Mouse (Mus musculus): ENCODE results near the gene Tent4a.

Gene Tent4a

DNA sequence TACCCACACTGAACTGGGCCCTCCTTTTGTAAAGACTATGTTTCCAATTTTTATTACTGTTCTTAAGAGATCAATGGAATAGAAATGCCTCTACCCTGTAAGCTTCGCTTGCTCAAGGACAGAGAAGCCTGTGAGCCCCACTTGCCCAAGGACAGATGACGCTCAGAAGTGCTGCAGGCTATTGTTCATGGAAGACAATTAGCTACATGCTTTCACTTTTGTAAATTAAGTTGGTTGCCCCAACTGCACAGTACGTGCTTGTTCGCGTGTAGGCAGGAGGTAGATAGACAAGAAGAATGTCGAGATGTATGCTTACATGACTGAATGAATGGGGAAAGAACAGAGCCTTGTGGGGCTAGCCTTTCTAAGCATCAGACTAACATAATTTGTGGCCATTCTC is 55.7 kb downstream of the Tent4a start:
- DNase-seq (ENCODE audit: low spot score), result no peak

DNA sequence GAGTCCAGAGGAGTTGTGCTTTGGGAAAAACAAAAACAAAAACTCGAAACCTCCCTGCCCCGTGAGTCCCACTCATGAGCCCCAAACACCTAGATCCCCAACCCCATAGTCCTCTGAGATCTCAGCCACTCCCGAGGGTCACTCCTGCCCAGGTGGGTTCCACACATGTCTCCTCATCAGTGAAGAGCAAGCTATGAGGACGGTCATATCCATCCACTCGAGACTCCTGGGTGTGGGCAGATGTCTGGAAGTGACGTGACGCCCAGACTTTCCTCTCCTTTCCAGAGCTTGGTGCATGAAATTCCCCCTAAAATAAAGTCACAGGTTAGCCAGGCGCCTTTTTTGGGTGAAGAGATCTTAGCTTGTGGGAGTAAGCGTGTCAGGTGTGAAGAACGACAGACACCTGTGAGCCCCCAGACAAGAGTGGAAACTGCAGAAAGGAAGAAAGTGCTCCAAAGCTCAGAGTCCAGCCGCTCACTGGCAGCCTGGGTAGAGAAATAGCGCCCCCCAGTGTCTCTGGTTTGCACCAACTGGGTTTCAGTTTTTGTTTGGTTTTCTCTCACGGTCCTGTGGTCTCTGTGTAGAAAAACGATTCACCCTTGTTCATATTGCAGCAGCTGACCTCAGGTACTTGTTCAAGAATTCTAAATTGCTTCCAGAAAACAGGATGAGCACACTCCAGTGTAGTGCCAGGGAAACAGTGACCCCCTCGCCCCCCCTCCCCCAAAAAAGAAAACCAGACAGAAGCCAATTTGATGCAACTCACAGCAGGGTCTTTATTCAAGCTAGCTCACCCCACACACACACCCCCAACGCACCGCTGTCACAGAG is 73.6 kb downstream of the Tent4a start:
- peak; percentile 75 for DNase-seq (ENCODE audit: low spot score)

DNA sequence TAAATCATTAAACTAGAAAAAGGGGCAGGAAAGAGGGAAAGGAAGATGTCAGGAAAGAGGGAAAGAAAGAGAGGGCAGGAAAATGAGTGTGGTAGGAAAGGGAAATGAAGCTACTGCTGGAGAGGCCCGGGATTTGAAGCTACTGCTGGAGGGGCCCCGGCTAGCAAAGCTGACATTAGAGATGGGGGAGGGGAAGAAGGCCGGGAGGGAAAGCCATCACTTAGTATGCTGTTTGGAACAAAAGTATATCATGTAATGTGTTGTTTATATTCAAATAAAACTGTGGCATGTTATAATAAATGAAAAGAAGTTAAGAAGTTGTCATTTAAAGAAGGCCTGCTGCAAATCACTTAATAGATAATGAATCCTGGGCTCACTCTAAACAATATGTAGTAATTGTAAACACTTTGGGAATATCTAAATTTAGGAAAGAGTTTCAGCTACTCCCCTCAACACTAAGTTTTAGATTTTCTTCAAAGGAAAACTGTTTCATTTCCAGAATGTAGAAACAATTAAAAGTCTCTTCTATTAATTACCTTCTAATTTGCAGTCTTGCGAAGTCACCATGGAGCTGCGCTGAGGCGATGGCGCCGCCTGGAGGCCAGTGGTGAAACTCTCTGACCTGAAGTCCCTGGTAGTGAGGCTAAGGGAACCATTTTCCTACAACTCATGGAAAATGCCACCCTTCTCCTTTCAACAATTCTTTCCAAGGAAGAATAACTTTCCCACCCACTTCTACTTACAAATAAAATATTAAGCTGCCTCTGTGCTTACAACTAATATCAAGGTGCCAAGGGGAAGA is 74.6 kb downstream of the Tent4a start:
- peak; percentile 67 for DNase-seq (ENCODE audit: low spot score)

DNA sequence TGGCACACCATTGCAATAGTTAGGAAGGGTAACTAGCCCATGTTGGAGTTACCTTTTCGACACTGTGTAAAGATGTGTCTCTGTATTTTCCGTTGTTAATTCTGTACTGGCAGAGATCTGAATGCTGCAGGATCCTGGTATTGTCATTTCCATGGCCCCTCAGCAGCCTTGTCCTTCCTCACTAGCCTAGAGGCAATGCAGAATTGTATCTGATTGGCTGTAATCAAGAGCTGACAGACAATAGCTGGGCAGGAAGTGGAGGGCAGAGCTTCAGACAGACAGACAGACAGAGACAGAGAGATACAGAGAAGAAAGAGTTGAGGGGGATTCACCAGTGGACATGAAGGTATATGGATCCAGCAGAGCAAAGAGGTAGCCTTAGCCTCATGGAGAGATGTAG is 75.5 kb downstream of the Tent4a start:
- no peak for DNase-seq (ENCODE audit: low spot score)

DNA sequence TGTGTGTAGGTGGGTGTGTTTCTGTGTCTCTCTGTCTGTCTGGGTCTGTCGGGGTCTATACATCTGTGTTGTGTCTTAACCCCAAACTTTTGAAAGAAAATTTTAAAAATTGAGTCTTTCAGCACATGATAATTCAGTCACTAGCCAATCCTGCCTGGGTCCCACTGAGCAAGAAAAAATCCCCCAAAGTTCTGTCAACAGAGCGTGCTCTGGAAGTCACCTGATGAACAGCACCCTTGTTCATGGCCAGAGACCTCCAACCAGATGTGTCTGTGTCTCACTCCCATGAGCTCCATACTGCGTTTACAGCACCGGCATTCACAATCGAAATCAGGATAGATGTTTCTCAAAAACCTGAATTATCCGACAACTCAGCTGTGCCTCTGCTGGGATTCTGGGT is 76.0 kb downstream of the Tent4a start:
- no peak for DNase-seq (ENCODE audit: low spot score)

DNA sequence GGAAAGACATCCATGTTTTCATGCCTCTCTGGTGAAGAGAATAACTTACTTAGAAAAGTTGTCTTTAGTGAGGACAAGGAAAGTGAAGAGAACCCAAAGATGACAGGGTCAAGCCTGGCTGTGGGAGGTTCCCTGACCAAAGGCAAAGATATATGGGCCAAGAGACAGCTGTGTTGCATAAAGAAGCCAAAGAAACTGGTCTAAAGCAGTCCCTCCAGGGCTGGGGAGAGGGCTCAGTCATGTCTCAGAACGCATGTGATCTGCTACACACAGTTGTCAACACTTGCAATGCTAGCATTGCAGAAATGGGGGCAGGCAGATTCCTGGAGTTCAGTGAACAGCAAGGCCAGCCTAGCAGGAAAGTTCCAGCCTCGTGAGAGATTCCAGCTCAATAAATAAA is 77.3 kb downstream of the Tent4a start:
- no peak for DNase-seq (ENCODE audit: low spot score)

DNA sequence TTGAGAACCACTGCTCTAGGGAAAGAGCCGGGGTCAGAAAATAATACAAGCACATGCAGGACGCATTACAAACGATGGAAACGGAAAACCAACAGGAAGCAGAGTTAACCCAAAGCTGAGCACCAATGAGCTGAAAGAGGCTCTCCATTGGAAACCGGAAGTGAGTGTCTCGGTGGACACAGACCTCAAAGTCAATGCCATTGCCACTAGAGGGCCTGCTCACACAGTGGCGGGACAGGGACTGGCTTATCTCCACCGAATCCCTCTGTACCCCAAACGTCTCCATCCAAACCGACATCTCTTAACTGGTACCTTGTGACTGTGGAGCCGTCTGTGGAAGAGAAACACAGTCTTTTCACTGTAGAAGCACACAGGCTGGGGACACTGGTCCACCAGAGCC is 77.8 kb downstream of the Tent4a start:
- DNase-seq (ENCODE audit: low spot score), result no peak

DNA sequence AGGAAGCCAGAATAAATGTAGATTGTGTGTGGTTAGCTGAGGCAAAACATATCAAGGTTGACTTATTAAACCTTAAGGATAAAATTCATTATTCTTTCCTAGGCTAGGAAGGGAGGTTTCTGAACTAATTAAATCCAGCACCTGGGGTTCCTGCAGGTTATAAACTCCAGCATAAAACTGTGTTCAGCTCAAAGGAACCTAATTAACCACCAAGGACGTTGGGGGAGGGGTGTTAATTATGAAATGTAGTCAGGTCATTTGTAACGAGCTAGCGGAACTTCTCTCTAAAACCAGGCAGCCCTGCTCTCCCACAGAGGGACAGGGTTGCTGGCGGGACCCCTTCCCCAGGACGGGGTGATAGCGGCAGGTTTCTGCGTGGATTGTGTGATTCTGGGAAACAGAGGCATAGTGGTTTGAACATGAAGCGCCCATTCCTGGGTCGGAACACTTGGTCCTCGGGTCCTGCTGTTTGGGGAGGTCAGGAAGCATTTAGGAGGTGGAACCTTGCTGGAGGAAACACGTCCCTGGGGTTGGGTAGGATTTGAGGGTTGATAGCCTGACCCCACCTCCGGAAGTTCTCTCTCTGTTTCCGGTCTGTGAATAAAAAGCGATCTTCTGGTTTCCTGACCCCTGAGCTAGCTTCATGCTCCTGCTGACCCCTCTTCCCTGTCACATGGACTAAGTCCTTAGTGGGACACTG is 78.8 kb downstream of the Tent4a start:
- no peak for DNase-seq (ENCODE audit: low spot score)

All from layer of hippocampus, adult 11-12 months (tissue).